Mouse (Mus musculus) embryonic fibroblast, embryonic 13.5 days (primary cell): ENCODE results near the gene 2010003K11Rik.

Source experiments
- CTCF ChIP-seq: IDR thresholded peaks from 2 replicates; pipeline ENCODE4 v1.5.1; 2011; ENCODE audit warnings: mild to moderate bottlenecking, control low read depth, low read length, moderate library complexity, borderline replicate concordance; ENCODE audit not compliant: insufficient read depth
- POLR2A ChIP-seq: IDR thresholded peaks from 2 replicates; pipeline ENCODE4 v1.6.1; 2011; ENCODE audit warnings: low read depth, mild to moderate bottlenecking, control low read depth, low read length, moderate library complexity

- no peak for TF ChIP-seq CTCF
- TF ChIP-seq POLR2A: no peak
Observed at GRCm38 (mm10) chr19:4515746-4516145, 17.4 kb upstream of the 2010003K11Rik start.
